8 mouse cellular contexts compared by ENCODE assay signal in the genomic region with DNA sequence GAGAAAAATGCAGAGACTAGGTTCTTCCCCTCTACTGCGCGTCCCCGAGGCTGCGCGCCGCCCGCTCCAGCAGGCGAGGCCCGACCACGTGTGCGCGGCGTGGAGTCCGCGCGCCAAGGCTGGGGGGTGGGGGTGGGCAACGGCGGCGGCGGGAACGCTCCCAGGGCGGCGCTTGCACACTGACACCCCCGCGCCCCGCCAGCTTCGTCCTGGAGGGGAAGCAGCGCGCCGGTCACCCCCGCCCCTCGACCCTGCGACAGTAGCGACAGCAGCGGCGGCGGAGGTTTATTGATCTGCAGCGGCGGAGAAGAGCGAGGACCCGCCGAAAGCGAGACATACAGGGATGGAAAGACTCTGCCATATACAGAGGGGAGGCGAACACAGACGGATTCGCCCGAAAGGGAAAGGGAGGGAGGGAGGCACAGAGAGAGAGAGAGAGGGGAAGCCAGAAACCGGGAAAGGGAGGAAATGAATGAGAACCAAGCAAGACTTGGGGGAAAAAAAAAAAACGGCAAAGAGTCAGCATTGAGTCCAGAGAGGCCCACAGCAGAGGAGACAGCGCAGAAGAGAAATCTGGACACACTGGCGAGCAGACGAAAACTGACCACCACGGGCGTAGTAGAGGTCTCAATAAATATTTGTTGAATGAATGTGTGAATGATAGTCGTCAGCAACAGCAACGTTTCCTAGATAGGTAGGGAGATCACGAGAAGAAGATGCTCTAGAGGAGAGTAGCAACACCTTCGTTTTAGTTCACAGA. TPM values are rescaled to one million over a fixed set of nuclear protein-coding genes. Genes with fewer than 3 reads are reported as not detected.
DNase-seq lines count a peak whose midpoint lies in the region; ATAC-seq and TF ChIP-seq lines count a peak whose summit lies in the region.

No protein-coding gene starts in this region.

- intact Hi-C loops in left cerebral cortex, adult 2 months (cut with DNase I) = loop anchor here (5.0 kb wide), 2 partner anchors 168 to 538 kb away; no protein-coding TSS in a partner anchor

- peak overlapping the region; percentile 51 for H3K9ac ChIP-seq in embryonic facial prominence, embryonic 11.5 days (replicated peaks; ENCODE audit: low read length)
- peak overlapping the region; percentile 74 for H3K9ac ChIP-seq in hindbrain, embryonic 15.5 days
- peak overlapping the region; percentile 88 for H3K9ac ChIP-seq in midbrain, embryonic 16.5 days (ENCODE audit: low read depth, low read length)

- H3K9me3 ChIP-seq in embryonic facial prominence, embryonic 11.5 days (replicated peaks; ENCODE audit: control insufficient read depth, low read length) = no peaks in the 10 kb centered on the region
- no peaks in the 10 kb centered on the region for H3K9me3 ChIP-seq in hindbrain, embryonic 15.5 days
- no peaks in the 10 kb centered on the region for H3K9me3 ChIP-seq in midbrain, embryonic 16.5 days (replicated peaks; ENCODE audit: control insufficient read depth, low read length, poor library complexity, severe bottlenecking)

- H3K4me1 ChIP-seq in embryonic facial prominence, embryonic 11.5 days (ENCODE audit: control insufficient read depth, insufficient read depth, low read length) = peaks cover 31% of the 10 kb centered on the region
- H3K4me1 ChIP-seq in hindbrain, embryonic 15.5 days (replicated peaks) = peaks cover 73% of the 10 kb centered on the region
- H3K4me1 ChIP-seq in midbrain, embryonic 16.5 days (ENCODE audit: control insufficient read depth, insufficient read depth, low read length) = peaks cover 38% of the 10 kb centered on the region

- H3K27ac ChIP-seq in left cerebral cortex, adult 2 months = peak overlapping the region; percentile 92
- no peak overlapping the region for H3K27ac ChIP-seq in embryonic facial prominence, embryonic 11.5 days (replicated peaks; ENCODE audit: low read depth, low read length)
- H3K27ac ChIP-seq in hindbrain, embryonic 15.5 days (replicated peaks) = peak overlapping the region; percentile 91
- peak overlapping the region; percentile 92 for H3K27ac ChIP-seq in midbrain, embryonic 16.5 days (ENCODE audit: low read length)

- no peak for TF ChIP-seq CTCF in left cerebral cortex, adult 2 months (IDR thresholded peaks at IDR 0.05)

- H3K27me3 ChIP-seq in embryonic facial prominence, embryonic 11.5 days (ENCODE audit: control insufficient read depth, insufficient read depth, low read length) = peaks cover 44% of the 10 kb centered on the region
- H3K27me3 ChIP-seq in hindbrain, embryonic 15.5 days = peaks cover 4% of the 10 kb centered on the region; the same call in 1 of the 2 replicates
- 0 out of 2 replicates have a peak, but pooled peaks cover 4% of the 10 kb centered on the region for H3K27me3 ChIP-seq in midbrain, embryonic 16.5 days (ENCODE audit: control insufficient read depth, insufficient read depth, low read depth, low read length)

- H3K4me2 ChIP-seq in embryonic facial prominence, embryonic 11.5 days (ENCODE audit: low read depth, low read length) = peak overlapping the region; percentile 85
- peak overlapping the region; percentile 86 for H3K4me2 ChIP-seq in hindbrain, embryonic 15.5 days
- peak overlapping the region; percentile 78 for H3K4me2 ChIP-seq in midbrain, embryonic 16.5 days (ENCODE audit: low read length)

- WGBS in embryonic facial prominence, embryonic 11.5 days = 3% methylated on average over 58 of the region's 58 CpGs
- WGBS in hindbrain, embryonic 15.5 days = 1% methylated on average over 58 of the region's 58 CpGs
- 2% methylated on average over 50 of the region's 58 CpGs for WGBS in midbrain, embryonic 16.5 days

- ATAC-seq in embryonic facial prominence, embryonic 11.5 days (replicated peaks; ENCODE audit: insufficient number of reproducible peaks, low FRiP score, low TSS enrichment, low read depth) = no peak
- no peak for ATAC-seq in hindbrain, embryonic 15.5 days (ENCODE audit: low FRiP score, low read depth)
- ATAC-seq in midbrain, embryonic 16.5 days = no peak

- peak overlapping the region; percentile 87 for H3K4me3 ChIP-seq in left cerebral cortex, adult 2 months
- H3K4me3 ChIP-seq in embryonic facial prominence, embryonic 11.5 days (ENCODE audit: low read depth, low read length) = peak overlapping the region; percentile 37
- peak overlapping the region; percentile 66 for H3K4me3 ChIP-seq in hindbrain, embryonic 15.5 days
- peak overlapping the region; percentile 76 for H3K4me3 ChIP-seq in midbrain, embryonic 16.5 days (ENCODE audit: low read depth, low read length)

- DNase-seq in left cerebral cortex, adult 2 months (ENCODE audit: extremely low spot score in 1 of 2, low spot score in 2 of 2) = peak; percentile 58 to 61
- DNase-seq in left cerebral cortex, adult 9 months (ENCODE audit: low spot score in 2 of 2) = no peak
- DNase-seq in embryonic facial prominence, embryonic 11.5 days (ENCODE audit: low spot score) = peak; percentile 46
- no peak for DNase-seq in MN1 (ENCODE audit: low spot score)
- DNase-seq in cerebellum, adult 9-10 months = no peak
- no peak for DNase-seq in gastrocnemius, adult 8-10 months (ENCODE audit: low spot score in 2 of 2)

- H3K36me3 ChIP-seq in embryonic facial prominence, embryonic 11.5 days (replicated peaks; ENCODE audit: control insufficient read depth, insufficient read depth, low read depth, low read length) = no peaks in the 10 kb centered on the region
- H3K36me3 ChIP-seq in hindbrain, embryonic 15.5 days = peaks cover 4% of the 10 kb centered on the region; the same call in 1 of the 2 replicates
- H3K36me3 ChIP-seq in midbrain, embryonic 16.5 days (ENCODE audit: control insufficient read depth, insufficient read depth, low read length) = peaks cover 3% of the 10 kb centered on the region; the same call in 1 of the 2 replicates

RNA-seq across cellular contexts. Expression of a gene that starts 3.0 kb away (rescaled TPM):
- 10 to 100 TPM; 49.3 to 55.0 TPM for total RNA-seq in left cerebral cortex, adult 2 months (2021)
- polyA plus RNA-seq in embryonic facial prominence, embryonic 11.5 days (2014; fragmentation: Nextera tagmentation; extraction: Ambion mirVana) = 6.6 and 8.3 TPM in 2 replicates
- 62.4 and 72.3 TPM in 2 replicates for polyA plus RNA-seq in hindbrain, embryonic 15.5 days (2015; fragmentation: Nextera tagmentation; extraction: Ambion mirVana)
- polyA plus RNA-seq in midbrain, embryonic 16.5 days (2015; fragmentation: Nextera tagmentation; extraction: Ambion mirVana) = 40.5 and 59.0 TPM in 2 replicates
- total RNA-seq in gastrocnemius, adult 8-10 months (2022) = not detected

RNA-seq across cellular contexts. Expression of a gene that starts 18.1 kb away (rescaled TPM):
- under 1 TPM in 1 of 2 experiments, not detected in 1; 0.21 TPM for total RNA-seq in left cerebral cortex, adult 2 months (2021)
- 39.1 and 39.5 TPM in 2 replicates for polyA plus RNA-seq in embryonic facial prominence, embryonic 11.5 days (2014; fragmentation: Nextera tagmentation; extraction: Ambion mirVana)
- 6.0 and 7.4 TPM in 2 replicates for polyA plus RNA-seq in hindbrain, embryonic 15.5 days (2015; fragmentation: Nextera tagmentation; extraction: Ambion mirVana)
- polyA plus RNA-seq in midbrain, embryonic 16.5 days (2015; fragmentation: Nextera tagmentation; extraction: Ambion mirVana) = 3.7 and 4.2 TPM in 2 replicates
- not detected for total RNA-seq in gastrocnemius, adult 8-10 months (2022)

RNA-seq across cellular contexts. Expression of a gene that starts 30.0 kb away (rescaled TPM):
- 100 to 1,000 TPM; 106 to 115 TPM for total RNA-seq in left cerebral cortex, adult 2 months (2021)
- polyA plus RNA-seq in embryonic facial prominence, embryonic 11.5 days (2014; fragmentation: Nextera tagmentation; extraction: Ambion mirVana) = 17.8 and 17.9 TPM in 2 replicates
- 71.0 and 77.1 TPM in 2 replicates for polyA plus RNA-seq in hindbrain, embryonic 15.5 days (2015; fragmentation: Nextera tagmentation; extraction: Ambion mirVana)
- polyA plus RNA-seq in midbrain, embryonic 16.5 days (2015; fragmentation: Nextera tagmentation; extraction: Ambion mirVana) = 60.6 and 78.2 TPM in 2 replicates
- total RNA-seq in gastrocnemius, adult 8-10 months (2022) = 10 to 100 TPM; 13.0 to 17.0 (median 16.4) TPM

RNA-seq across cellular contexts. Expression of a gene that starts 38.8 kb away (rescaled TPM):
- 1 to 10 TPM; 5.5 to 5.9 TPM for total RNA-seq in left cerebral cortex, adult 2 months (2021)
- polyA plus RNA-seq in embryonic facial prominence, embryonic 11.5 days (2014; fragmentation: Nextera tagmentation; extraction: Ambion mirVana) = 26.9 and 30.2 TPM in 2 replicates
- polyA plus RNA-seq in hindbrain, embryonic 15.5 days (2015; fragmentation: Nextera tagmentation; extraction: Ambion mirVana) = 8.9 and 9.1 TPM in 2 replicates
- polyA plus RNA-seq in midbrain, embryonic 16.5 days (2015; fragmentation: Nextera tagmentation; extraction: Ambion mirVana) = 6.8 and 7.4 TPM in 2 replicates
- 10 to 100 TPM in 1 of 4 experiments, 1 to 10 TPM in 3; 8.7 to 10.8 (median 8.8) TPM for total RNA-seq in gastrocnemius, adult 8-10 months (2022)

RNA-seq across cellular contexts. Expression of a gene that starts 42.0 kb away (rescaled TPM):
- total RNA-seq in left cerebral cortex, adult 2 months (2021) = under 1 TPM; 0.29 to 0.40 TPM
- polyA plus RNA-seq in embryonic facial prominence, embryonic 11.5 days (2014; fragmentation: Nextera tagmentation; extraction: Ambion mirVana) = 0.32 TPM in 1 of 2 replicates, not detected in the other
- 0.09 and 0.34 TPM in 2 replicates for polyA plus RNA-seq in hindbrain, embryonic 15.5 days (2015; fragmentation: Nextera tagmentation; extraction: Ambion mirVana)
- 0.09 and 0.25 TPM in 2 replicates for polyA plus RNA-seq in midbrain, embryonic 16.5 days (2015; fragmentation: Nextera tagmentation; extraction: Ambion mirVana)
- total RNA-seq in gastrocnemius, adult 8-10 months (2022) = under 1 TPM in 1 of 4 experiments, not detected in 3; 0.13 TPM

Comparison
In these comparisons a context has a peak if more than half of its experiments do, and no peak if none do; other contexts are left out.
1. DNase-seq: peak in left cerebral cortex, adult 2 months (2 of 2) and embryonic facial prominence, embryonic 11.5 days (single experiment); none in left cerebral cortex, adult 9 months (0 of 2), MN1 (single experiment), cerebellum, adult 9-10 months (single experiment) and gastrocnemius, adult 8-10 months (0 of 2).
2. H3K4me3 ChIP-seq: peak in every context shown above with its lines; median percentile 87 in left cerebral cortex, adult 2 months; 76 in midbrain, embryonic 16.5 days; 66 in hindbrain, embryonic 15.5 days; 37 in embryonic facial prominence, embryonic 11.5 days.
3. Peak in every context shown above with its lines, with median percentiles within 50 percentile points of each other: H3K4me2 ChIP-seq and H3K9ac ChIP-seq.